Mouse (Mus musculus) stomach, postnatal 0 days (tissue): ENCODE results near the gene Araf.

ENCODE experiments used
- CTCF ChIP-seq: IDR thresholded peaks from 2 replicates; pipeline ENCODE4 v1.5.1; 2016; ENCODE audit warnings: antibody characterized with exemption, low read depth, mild to moderate bottlenecking, moderate library complexity
- EP300 ChIP-seq: optimal IDR thresholded peaks from 2 replicates; pipeline ENCODE3; 2016; ENCODE audit warnings: antibody characterized with exemption

DNA sequence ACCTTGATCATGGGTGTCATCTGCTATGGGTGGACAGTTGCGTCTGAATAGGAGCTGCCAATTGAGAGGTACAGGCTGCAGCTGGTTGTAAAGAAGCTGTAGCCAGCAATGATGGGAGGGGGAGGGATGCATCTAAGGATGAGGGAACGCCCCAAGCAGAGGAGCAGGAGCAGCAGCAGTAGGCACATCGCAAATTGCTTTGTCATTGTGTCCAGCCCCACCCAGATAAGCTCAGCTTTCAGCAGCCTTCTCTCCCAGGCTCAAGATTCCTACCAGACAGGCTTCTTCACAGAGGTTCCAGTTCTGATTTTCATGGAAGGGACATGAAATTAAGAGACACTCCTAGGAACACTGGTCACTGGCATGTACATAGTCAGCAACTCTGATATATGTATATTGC is 112.5 kb downstream of the Araf start:
- TF ChIP-seq CTCF (no peak), EP300 (no peak)
